Mouse (Mus musculus) cerebellum, postnatal 25 days (tissue): ENCODE data around the gene Ogg1.

Experiments used
- DNase-seq, 2 experiments: peaks; one replicate each; pipeline ENCODE4 v3.0.0; 2021; ENCODE audit warnings: mixed read lengths in 2 of 2

The Ogg1 gene

DNA sequence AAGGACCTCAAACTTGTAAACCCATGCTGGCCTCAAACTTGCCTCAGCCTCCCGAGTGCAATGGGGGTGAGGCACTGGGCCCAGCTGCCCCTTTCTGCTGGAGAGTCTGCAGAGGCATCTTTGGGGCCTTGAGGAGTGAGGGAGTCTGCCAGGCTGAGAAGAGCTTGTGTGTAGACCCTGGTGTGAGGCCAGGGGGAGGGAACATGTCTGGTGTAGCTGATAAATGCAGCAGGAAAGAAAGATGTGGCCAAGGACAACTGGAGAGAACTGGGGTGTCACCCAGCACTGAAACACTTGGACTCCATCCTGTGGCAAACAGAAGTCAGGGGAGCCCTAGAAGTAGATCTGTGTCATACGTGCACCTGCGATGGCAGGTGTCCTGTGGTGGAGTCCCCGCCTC is 46.7 kb downstream of the Ogg1 start:
- no peak for DNase-seq

DNA sequence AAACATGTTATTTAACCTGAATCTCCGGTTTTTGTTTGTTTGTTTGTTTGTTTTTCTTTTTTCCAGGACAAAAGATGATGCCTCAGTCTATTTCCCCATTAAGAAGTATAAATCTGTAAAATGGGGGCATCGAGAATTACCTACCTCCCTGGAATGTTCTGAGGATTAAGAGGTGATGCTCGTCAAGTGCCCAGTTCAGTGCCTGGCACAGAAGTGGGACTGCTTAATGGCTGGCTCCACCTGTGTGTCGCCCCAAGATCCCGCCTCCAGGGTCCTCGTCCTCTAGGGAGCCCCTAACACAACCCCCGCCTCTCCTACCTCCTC is 50.4 kb downstream of the Ogg1 start:
- DNase-seq, result no peak

DNA sequence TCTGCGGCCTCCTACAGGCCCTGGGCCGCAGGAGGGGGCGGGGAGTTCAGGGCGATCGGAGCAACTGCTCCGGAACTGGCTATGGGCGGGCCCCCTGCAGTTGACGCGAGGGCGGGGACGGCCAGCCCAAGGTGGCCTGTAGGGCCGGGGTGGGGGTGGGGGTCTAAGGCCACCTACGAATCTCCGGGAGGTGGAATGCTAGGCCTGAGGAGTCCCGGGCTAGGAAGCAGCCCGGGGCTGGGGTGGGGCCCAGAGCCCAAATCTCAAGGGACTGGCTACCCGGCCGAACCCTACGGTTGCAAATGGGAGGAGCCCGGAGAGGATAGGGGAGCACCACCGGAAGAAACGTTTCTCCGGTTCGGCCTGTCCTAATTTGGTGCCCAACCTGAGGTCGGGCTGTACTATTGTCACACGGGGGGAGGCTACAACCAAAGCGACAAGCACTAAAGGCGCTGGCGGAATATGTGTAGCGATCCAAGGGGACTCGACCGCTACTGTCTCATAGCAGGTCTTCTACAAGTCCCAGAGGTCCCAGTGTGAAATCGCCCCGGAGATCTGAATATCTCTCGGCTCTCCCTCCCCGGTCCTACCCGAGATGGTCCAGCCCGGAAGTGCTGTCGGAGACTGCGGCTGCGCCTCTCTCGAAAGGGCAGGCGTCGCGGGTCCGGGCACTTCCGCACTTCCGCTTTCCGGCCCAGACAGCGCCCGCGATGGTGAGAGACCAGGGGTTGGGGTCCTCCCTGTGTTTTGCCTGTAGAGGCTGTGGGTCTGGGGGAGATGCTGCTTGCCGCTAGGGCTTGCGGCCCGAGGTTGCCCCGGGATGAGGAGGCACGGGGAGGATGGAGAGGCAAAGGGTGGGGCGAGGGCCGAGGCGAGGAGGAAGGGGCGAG is 51.0 kb downstream of the Ogg1 start, which contains the start of the genes Tada3 and Arpc4:
Gene Tada3 (minus strand): TSS at position 388 of the 890 bp plus-strand sequence.
Gene Arpc4 (plus strand): TSS at position 620 of the 890 bp plus-strand sequence.
- DNase-seq, result peak; percentile 94

DNA sequence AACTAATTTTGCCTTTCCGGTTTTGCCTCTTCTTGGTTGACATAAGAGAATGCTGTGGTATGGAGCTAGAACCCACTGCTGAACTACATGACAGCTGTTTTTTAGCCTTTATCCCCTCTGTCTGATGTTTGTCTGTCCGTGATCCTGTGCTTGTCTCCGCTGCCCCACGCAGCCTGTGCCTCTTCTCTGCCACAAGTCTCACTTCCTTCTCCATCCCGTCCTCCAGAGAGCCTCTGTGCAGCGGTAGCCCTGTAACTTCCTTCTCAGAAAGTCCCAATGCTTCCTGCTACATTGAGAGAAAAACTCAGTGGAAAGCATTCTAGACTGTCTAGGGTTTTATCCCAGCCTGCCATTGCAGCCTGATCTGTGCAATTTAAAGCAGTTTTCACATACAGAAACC is 52.5 kb downstream of the Ogg1 start:
- DNase-seq, result no peak

DNA sequence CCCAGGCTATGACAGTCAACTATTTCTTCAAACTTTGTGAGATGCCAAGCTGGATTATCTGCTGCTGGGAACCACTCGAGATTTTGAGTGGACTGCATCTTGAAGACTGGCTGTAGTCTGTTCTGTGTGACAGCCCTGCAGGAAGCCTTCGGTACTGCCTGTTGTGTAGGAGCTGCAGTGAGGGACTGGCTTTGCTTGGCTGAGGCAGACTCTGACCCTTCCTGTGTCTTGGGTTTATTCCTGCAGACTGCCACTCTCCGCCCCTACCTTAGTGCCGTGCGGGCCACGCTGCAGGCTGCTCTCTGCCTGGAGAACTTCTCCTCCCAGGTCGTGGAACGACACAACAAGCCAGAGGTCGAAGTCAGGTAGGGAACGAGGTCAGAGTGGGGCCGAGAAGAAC is 53.7 kb downstream of the Ogg1 start:
- DNase-seq, result no peak

DNA sequence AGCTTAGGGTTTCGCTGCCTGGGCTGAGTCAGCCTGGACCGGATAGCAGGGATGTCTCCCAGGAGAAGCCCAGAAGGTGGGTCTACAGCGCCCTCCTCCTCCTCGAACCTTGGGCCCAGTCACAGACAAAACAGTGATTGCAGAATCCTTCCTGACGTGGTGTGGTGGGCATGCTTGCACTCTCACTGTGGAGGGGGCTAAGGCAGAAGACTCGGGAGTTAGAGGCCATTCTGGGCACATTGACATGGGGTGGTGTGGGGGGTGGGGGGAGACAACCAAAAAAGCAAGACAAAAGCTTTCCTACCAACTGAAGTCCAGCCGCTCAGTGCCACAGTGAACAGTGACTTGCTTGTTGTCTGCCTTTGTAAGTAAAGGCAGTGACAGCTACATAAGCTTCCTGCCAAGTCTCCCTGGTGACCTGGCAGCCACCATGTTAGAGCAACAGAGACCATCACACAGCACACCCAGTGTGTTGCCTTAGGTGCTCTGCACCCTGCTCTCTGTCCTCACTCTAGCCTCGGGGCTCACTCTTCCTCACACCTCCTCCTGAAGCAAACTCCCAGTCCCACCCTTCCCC is 57.7 kb downstream of the Ogg1 start:
- DNase-seq, result peak in 1 of 2 experiments; percentile 33
